Mouse (Mus musculus) kidney, embryonic 14.5 days (tissue): ENCODE data around the gene Cmc1. TPM values are rescaled to one million over a fixed set of nuclear protein-coding genes. Genes with fewer than 3 reads are reported as not detected.

Source experiments
- ATAC-seq: fragments of 200-750 bp; cut with Nextera tagmentation; 2 replicates; pipeline ENCODE4 v1.8.0; 2017; ENCODE audit warnings: moderate number of reproducible peaks, mild to moderate bottlenecking, moderate TSS enrichment, moderate library complexity; ENCODE audit not compliant: low FRiP score, low TSS enrichment
- H3K27ac ChIP-seq: fragments of 300-500 bp; sonication (generic); 2 replicates; pipeline ENCODE4 v1.5.1; 2014; ENCODE audit warnings: low read depth, mild to moderate bottlenecking, low read length, moderate library complexity, mixed read lengths
- H3K27me3 ChIP-seq: fragments of 300-500 bp; sonication (generic); 2 replicates; pipeline ENCODE4 v1.6.1; 2014; ENCODE audit warnings: mild to moderate bottlenecking, low read length; ENCODE audit not compliant: control insufficient read depth, insufficient read depth
- H3K36me3 ChIP-seq: fragments of 300-500 bp; sonication (generic); 2 replicates; pipeline ENCODE4 v1.6.1; 2014; ENCODE audit warnings: low read length, mixed read lengths; ENCODE audit not compliant: control insufficient read depth, insufficient read depth
- H3K4me1 ChIP-seq: fragments of 300-500 bp; sonication (generic); 2 replicates; pipeline ENCODE4 v1.6.1; 2014; ENCODE audit warnings: low read length, mixed read lengths; ENCODE audit not compliant: control insufficient read depth, insufficient read depth
- H3K4me2 ChIP-seq: fragments of 300-500 bp; sonication (generic); replicated peaks from 2 replicates; pipeline ENCODE4 v1.6.1; 2014; ENCODE audit warnings: low read depth, mild to moderate bottlenecking, low read length
- H3K4me3 ChIP-seq: fragments of 300-500 bp; sonication (generic); 2 replicates; pipeline ENCODE4 v1.5.1; 2014; ENCODE audit warnings: mild to moderate bottlenecking, low read length
- H3K9ac ChIP-seq: fragments of 300-500 bp; sonication (generic); 2 replicates; pipeline ENCODE4 v1.6.1; 2014; ENCODE audit warnings: low read depth, mild to moderate bottlenecking, low read length, moderate library complexity
- H3K9me3 ChIP-seq: fragments of 300-500 bp; sonication (generic); 2 replicates; pipeline ENCODE4 v1.6.1; 2016; ENCODE audit warnings: low read length; ENCODE audit not compliant: control insufficient read depth
- WGBS: fragments of 180-500 bp; shearing (Covaris S2); extraction: QIAGEN DNeasy Blood & Tissue Kit; methylation state at CpG from one replicate; pipeline ENCODE4 v1.1.7; 2014; 5-methylcytosine and 5-hydroxymethylcytosine counted together
- polyA plus RNA-seq: library from polyadenylated mRNA; unstranded; fragments of >200 nt; fragmentation: Nextera tagmentation; extraction: Ambion mirVana; gene quantifications from 2 replicates; pipeline ENCODE4 v1.2.1, GENCODE M21; 2014

Gene Cmc1
- polyA plus RNA-seq, 1 experiment from 2014 or later, result 52.6 TPM

DNA sequence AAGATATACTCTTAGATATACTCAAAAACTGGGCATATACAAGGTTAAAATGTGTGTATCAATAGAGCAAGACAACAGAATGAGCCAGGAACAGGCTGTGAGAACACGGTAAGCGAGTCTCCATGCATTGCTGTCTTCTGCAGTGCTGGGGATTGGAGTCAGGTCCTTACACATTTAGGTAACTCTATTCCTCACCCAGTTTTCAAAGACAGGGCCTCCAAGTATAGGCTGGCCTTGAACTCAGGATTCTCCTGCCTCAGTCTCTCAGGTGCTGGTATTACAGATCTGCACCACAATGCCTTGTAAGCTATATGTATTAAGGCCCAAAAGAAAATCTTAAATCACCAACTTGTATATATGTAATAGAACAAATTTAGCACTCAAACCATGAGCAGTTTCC lies 49.5 kb downstream of the Cmc1 start:
- H3K4me1 ChIP-seq, result no peaks in the 10 kb centered on the region
- H3K4me2 ChIP-seq, result no peak overlapping the region
- H3K36me3 ChIP-seq, result no peaks in the 10 kb centered on the region
- ATAC-seq, result no peak
- no peak overlapping the region for H3K27ac ChIP-seq
- no peaks in the 10 kb centered on the region for H3K9me3 ChIP-seq
- H3K4me3 ChIP-seq, result no peak overlapping the region
- H3K27me3 ChIP-seq, result no peaks in the 10 kb centered on the region
- H3K9ac ChIP-seq, result no peak overlapping the region
- 90% methylated on average over 2 of the region's 2 CpGs for WGBS

DNA sequence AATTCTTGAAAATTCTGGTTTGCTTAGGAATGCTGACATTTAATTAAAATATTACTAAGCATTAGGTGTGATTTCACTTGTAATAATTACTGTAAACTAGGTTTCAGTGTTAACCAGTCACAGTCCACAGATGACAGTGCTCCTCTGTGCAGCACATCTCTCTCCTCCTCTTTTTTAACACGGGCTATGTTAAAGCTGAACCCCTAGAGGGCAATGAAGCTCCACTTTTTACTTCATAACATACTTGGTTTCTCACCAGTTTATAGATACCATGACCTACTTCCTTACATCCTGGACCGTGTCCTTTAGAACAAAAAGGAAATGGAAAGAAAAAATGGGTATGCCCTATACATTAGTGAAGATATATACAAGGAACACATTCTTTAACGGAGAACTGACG lies 50.6 kb downstream of the Cmc1 start:
- Histone ChIP-seq H3K27me3 (no peaks in the 10 kb centered on the region), H3K9me3 (no peaks in the 10 kb centered on the region)

DNA sequence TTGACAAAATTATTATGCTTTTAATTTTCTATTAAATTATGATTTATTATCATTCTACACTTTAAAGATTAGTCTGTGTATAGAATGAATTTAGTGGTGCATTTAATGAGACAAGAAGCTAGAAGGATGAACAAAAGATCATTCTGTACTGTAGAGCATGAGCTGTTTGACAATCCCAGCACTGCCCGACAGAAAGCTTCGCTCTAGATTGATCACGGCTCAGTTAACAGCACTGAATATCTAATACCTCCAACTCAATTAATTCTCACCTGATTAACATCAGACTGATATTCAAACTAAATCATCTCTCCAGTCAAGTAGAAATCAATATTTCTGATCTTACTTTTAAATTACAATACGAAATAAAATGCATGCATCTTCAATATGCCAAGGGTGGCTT lies 66.1 kb downstream of the Cmc1 start:
- Histone ChIP-seq H3K4me1 (peaks cover 12% of the 10 kb centered on the region; the same call in 1 of the 2 replicates), H3K9me3 (no peaks in the 10 kb centered on the region), H3K9ac (no peak overlapping the region), H3K4me3 (no peak overlapping the region), H3K27ac (no peak overlapping the region), H3K27me3 (no peaks in the 10 kb centered on the region), H3K4me2 (no peak overlapping the region), H3K36me3 (no peaks in the 10 kb centered on the region)
- no peak for ATAC-seq
- WGBS, result 71% methylated on average over 4 of the region's 4 CpGs

More for the DNA sequence above, 50.6 kb downstream of the Cmc1 start:
- no peak overlapping the region for H3K9ac ChIP-seq
- no peaks in the 10 kb centered on the region for H3K4me1 ChIP-seq
- no peaks in the 10 kb centered on the region for H3K36me3 ChIP-seq
- no peak overlapping the region for H3K4me3 ChIP-seq
- no peak for ATAC-seq
- WGBS, result 63% methylated on average over 4 of the region's 4 CpGs
- no peak overlapping the region for H3K27ac ChIP-seq
- H3K4me2 ChIP-seq, result no peak overlapping the region

DNA sequence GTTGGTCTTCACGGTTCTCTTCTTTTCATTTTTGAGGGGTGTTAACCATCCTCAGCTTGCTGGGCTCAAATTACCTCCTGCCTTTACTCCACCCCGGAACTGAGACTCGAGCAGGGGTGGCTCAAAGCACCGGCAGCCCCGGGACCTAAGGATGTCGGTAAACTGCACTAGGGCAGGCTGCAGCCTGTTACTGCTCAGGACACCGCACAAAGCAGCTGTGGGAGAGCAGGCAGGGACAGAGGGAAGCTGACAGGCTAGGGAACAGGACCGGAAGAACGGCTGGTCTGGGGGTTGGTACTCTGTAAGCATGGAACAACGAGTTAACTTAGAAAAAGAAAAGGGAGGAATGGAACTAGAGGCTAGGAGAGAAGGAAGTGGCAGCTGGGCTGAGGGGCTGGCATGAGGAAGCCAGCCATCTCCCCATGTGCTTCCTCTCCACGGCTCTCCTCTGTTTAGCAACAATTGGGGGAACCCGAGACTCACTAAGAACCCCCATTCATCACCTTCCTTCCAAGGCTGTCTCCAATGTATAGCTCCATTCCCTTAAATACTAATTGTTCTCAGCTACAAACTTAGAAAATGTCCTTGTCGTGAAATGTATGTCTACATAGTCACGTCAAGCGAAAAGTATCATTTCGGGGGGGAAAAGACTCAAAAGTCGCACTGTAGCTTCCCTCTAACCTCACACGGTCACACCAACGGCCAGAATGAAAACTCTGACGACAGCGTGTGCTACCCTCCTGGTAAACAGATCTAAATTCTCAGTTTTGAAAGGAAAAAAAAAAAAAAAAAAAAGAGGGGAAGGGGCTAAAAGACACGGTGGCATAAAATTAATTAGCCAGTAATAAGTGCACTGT lies 67.2 kb downstream of the Cmc1 start:
- Histone ChIP-seq H3K9ac (peak overlapping the region; percentile 32; the same call in 1 of the 2 replicates), H3K9me3 (no peaks in the 10 kb centered on the region), H3K4me2 (peak overlapping the region; percentile 54), H3K36me3 (no peaks in the 10 kb centered on the region), H3K27ac (no peak overlapping the region), H3K4me3 (peak overlapping the region; percentile 29), H3K27me3 (no peaks in the 10 kb centered on the region), H3K4me1 (peaks cover 12% of the 10 kb centered on the region; the same call in 1 of the 2 replicates)
- WGBS, result 14% methylated on average over 22 of the region's 22 CpGs
- peak; percentile 66 for ATAC-seq

DNA sequence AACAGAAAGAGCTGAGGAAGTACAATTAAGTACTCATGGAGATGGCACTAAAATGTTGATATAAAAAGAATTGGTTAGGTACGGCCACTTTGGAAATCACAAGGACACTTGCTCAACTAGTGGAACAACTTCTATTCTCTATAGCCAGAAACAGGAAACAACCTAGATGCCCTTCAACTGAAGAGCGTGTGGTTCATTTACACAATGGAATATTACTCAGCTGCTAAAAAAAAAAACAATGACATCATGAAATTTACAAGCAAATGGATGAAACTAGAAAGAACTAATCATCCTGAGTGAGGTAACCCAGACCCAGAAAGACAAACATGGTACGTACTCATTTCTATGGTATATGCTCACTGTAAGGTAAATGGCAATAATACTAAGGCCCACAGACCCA lies 76.6 kb downstream of the Cmc1 start:
- no peak for ATAC-seq
- Histone ChIP-seq H3K9ac (no peak overlapping the region), H3K36me3 (peaks cover 9% of the 10 kb centered on the region; the same call in 1 of the 2 replicates), H3K4me2 (no peak overlapping the region), H3K27me3 (no peaks in the 10 kb centered on the region), H3K9me3 (no peaks in the 10 kb centered on the region), H3K4me3 (no peak overlapping the region), H3K4me1 (no peaks in the 10 kb centered on the region), H3K27ac (no peak overlapping the region)
- 91% methylated on average over 3 of the region's 3 CpGs for WGBS

DNA sequence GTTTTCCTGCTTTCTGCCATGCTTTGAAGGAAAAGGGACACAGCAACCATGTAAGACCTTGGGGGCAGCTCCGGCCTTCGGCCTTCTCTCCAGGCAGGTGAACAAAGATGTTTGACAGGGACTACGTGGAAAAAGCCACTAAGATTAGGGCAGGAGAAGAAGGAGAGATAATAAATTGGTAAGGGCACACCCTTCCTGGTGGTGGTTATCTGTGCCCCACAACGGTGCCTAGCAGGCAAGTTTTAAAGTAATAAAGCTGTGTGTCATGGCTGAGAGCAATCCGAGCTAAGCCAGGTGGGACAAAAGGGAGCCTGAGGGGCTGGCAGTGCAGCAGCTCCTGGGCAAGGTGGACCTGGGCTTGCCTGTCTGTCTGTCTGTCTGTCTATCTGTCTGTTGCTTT lies 77.9 kb downstream of the Cmc1 start:
- Histone ChIP-seq H3K4me2 (no peak overlapping the region), H3K27me3 (no peaks in the 10 kb centered on the region), H3K36me3 (peaks cover 12% of the 10 kb centered on the region; the same call in 1 of the 2 replicates), H3K9me3 (no peaks in the 10 kb centered on the region), H3K4me1 (no peaks in the 10 kb centered on the region), H3K4me3 (no peak overlapping the region), H3K27ac (no peak overlapping the region), H3K9ac (no peak overlapping the region)
- WGBS, result 63% methylated on average over 5 of the region's 5 CpGs
- no peak for ATAC-seq

DNA sequence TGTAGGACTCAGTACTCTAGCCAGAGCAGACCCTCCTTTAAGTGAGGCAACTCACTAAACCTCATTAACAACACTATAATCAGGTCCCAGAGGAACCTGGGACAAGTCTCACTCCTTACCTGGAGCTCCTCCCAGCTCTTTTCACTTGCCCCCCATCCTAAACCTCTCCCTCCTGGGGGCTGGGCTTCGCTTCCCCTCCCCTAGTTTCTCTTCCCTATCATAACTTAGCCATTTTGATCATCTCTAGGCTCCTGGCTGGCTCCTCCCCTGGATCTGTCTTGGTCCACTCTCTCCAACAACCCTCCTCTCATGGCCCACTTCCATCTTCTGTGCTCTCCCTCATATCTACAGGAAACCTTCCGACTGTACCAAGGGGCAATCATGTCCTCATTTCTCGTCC lies 78.6 kb downstream of the Cmc1 start:
- no peak overlapping the region for H3K9ac ChIP-seq
- H3K4me1 ChIP-seq, result no peaks in the 10 kb centered on the region
- ATAC-seq, result no peak
- H3K36me3 ChIP-seq, result peaks cover 14% of the 10 kb centered on the region; the same call in 1 of the 2 replicates
- no peak overlapping the region for H3K4me2 ChIP-seq
- WGBS, result 90% methylated on average over 3 of the region's 3 CpGs
- no peaks in the 10 kb centered on the region for H3K27me3 ChIP-seq
- no peaks in the 10 kb centered on the region for H3K9me3 ChIP-seq
- no peak overlapping the region for H3K27ac ChIP-seq
- H3K4me3 ChIP-seq, result no peak overlapping the region

DNA sequence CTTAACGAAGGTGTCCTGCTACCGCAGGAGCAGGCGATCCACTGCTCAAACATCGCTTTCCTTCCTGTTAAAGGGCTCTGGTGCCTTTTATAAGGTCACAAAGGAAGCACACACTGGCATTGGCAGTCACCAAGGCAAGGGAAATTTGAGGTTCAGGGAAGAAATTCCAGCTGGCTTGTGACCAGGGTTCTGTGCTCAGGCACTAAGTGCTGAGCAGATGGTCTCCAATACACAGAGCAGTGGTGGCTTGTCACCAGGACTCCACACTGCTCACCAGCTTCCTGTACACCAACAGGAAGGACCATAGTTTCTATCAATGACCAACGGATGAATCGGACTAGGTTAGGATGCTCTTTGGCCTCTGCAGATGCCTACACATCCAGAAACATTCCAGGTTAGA lies 79.5 kb downstream of the Cmc1 start:
- WGBS, result 94% methylated on average over 6 of the region's 6 CpGs
- H3K9me3 ChIP-seq, result no peaks in the 10 kb centered on the region
- no peak overlapping the region for H3K9ac ChIP-seq
- H3K4me1 ChIP-seq, result no peaks in the 10 kb centered on the region
- no peak overlapping the region for H3K4me3 ChIP-seq
- peaks cover 14% of the 10 kb centered on the region; the same call in 1 of the 2 replicates for H3K36me3 ChIP-seq
- H3K27ac ChIP-seq, result no peak overlapping the region
- H3K27me3 ChIP-seq, result no peaks in the 10 kb centered on the region
- no peak overlapping the region for H3K4me2 ChIP-seq
- ATAC-seq, result no peak

DNA sequence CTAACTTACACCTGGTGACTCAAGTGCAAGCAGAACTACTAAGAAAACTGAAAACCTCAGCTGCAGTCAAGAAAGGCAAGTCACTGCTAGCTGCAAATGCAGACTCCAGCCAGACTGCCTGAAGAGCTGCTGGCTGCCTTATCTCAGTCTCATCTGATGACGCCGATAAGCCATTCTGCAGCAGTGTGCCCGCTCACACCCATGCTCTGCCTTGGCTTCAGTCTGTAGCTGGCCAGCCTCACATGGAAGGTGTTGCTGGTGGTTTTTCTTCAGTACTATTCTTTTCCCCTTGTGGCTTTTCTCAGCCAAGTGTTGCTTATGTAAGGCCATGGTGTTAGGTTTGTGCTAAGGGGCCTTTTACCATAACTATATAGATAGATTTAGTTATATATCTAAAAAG lies 90.9 kb downstream of the Cmc1 start:
- peaks cover 41% of the 10 kb centered on the region for H3K36me3 ChIP-seq

More for the DNA sequence above, 90.9 kb downstream of the Cmc1 start:
- no peak overlapping the region for H3K27ac ChIP-seq
- no peak for ATAC-seq
- no peak overlapping the region for H3K4me2 ChIP-seq
- no peaks in the 10 kb centered on the region for H3K27me3 ChIP-seq
- H3K9me3 ChIP-seq, result no peaks in the 10 kb centered on the region
- WGBS, result 82% methylated on average over 3 of the region's 3 CpGs
- H3K9ac ChIP-seq, result no peak overlapping the region
- H3K4me3 ChIP-seq, result no peak overlapping the region
- no peaks in the 10 kb centered on the region for H3K4me1 ChIP-seq
